Mouse (Mus musculus): Measurements from ENCODE around the gene Kcnh7.
"Not testable (repeated sequence)": the region's sequence is repeated elsewhere in the genome, so short reads cannot be mapped to it uniquely, and the experiment has no call there.

The Kcnh7 gene

GRCm38 (mm10) chr2:62725946-62726345 is 458.1 kb downstream of the Kcnh7 start:
- no peak for DNase-seq (ENCODE audit: extremely low read depth, low read depth, low spot score)

DNA sequence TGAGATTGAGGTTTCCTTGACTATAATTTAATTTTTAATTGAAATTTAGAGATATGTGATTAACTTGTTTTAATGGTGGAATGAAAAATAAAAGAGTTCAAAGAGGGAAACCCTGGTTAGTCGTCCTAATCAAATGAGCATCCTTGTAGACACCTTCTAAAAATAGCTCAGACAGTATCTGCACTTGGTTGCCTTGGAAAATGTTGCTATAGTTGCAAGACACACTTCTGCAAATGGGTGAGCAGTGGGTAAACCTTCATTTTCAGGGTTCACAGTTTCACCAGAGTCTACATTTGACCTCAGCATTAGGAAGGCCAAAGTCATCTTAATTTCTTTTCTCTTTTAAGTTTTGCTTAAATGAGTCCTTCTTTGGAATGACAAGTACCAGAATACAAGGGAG is 465.7 kb downstream of the Kcnh7 start:
- no peak for DNase-seq (ENCODE audit: extremely low read depth, low read depth, low spot score)

GRCm38 (mm10) chr2:62717270-62717669 is 466.8 kb downstream of the Kcnh7 start:
- no peak for DNase-seq (ENCODE audit: extremely low read depth, low read depth, low spot score)

DNA sequence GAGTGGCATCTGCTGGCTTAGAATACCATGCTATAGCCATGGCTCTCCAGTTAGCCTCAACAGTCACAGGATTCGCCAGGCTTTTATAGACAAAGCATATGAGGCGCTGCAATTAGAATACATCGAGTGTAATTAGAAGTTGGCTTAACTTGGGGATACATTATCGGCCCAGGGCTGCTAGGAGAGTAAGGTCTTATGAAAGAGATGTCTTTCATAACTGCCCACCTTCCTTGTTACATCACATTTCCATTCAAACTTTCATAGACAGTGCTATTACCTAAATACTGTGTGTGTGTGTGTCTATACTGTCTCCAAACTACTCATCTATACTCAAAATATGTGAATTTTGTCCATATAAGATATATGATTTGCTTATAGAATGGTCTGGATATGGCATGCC is 468.8 kb downstream of the Kcnh7 start:
- no peak for DNase-seq (ENCODE audit: extremely low read depth, low read depth, low spot score)

DNA sequence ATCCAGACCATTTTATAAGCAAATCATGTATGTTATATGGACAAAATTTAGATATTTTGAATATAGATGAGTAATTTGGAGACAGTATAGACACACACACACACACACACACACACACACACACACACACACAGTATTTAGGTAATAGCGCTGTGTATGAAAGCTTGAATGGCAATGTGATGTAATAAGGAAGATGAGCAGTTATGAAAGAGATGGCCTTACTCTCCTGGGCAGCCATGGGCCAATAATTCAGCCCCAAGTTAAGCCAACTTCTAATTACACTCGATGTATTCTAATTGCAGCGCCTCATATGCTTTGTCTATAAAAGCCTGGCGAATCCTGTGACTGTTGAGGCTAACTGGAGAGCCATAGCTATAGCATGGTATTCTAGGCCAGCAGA is 469.7 kb downstream of the Kcnh7 start:
- not testable (repeated sequence) for DNase-seq (ENCODE audit: extremely low read depth, low read depth, low spot score)

- DNase-seq (ENCODE audit: extremely low read depth, low read depth, low spot score) = no peak
Observed at GRCm38 (mm10) chr2:62709633-62710032, 474.5 kb downstream of the Kcnh7 start.

DNA sequence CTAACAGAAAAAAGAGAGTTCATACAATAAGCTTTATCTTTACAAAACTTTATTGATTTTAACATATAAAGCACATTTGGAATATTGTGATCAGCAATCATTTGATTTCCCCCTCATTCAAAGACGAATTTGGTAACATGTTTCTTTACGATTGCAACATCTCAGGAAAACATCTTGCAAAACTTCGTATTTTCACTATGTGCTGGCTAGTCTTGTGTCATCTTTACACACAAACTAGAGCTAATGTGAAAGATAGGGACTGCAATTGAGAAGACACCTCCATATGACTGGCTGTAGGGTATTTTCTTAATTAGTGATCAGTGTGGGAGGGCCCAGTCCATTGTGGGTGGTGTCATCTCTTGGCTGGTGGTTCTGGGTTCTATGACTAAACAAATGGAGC is 477.8 kb downstream of the Kcnh7 start:
- no peak for DNase-seq (ENCODE audit: extremely low read depth, low read depth, low spot score)

GRCm38 (mm10) chr2:62685934-62686333 is 498.2 kb downstream of the Kcnh7 start:
- DNase-seq (ENCODE audit: extremely low read depth, low read depth, low spot score) = no peak

DNA sequence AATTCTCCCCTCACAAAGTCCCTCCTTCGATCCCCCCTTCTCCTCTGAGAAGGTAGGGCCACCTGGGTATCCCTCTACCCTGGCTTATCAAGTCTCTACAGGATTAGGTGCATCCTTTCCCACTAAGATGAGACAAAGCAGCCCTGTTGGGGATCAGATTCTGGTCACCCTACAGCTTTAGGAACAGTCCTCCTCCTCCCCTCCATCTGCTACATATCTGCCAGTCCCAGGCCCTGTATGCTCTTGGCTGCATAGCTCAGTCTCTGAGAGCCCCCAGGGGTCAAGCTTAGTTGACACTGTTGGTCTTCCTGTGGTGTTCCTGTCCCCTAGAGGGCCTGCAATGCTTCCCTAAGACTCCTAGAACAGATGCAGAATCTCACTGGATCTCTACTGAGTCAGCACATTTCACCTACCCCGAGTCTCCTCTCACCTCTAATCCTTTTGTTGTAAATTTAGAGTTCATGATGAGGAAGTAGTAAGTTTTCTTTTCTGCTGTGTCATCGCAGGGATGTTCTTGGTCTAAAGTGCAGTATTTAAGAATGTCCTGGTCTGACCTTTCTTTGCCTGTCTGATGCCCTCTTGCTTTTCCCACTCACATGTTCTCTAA is 499.0 kb downstream of the Kcnh7 start:
- no peak for DNase-seq (ENCODE audit: extremely low read depth, low read depth, low spot score)

DNA sequence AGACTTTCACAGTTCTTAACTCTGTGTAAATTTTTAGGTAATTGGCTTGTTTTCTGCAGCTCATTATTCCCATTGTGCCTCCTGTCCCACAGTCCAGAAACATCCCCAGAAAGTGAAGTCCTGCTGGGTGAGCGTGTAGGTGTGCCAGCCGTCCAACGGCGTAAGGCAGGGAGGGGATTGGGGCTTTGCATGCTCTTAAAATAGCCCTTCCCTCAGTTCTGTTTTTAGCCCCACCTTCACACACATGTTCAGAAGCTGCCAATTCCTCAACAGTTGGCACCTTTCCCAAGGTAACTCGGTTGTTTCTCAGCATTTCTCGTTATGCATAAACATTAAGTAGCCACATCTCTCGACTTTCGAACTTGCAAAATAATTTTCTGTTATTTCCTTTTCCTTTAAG is 502.4 kb downstream of the Kcnh7 start:
- DNase-seq (ENCODE audit: extremely low read depth, low read depth, low spot score) = no peak

- DNase-seq (ENCODE audit: extremely low read depth, low read depth, low spot score) = no peak
Observed at GRCm38 (mm10) chr2:62672788-62673187, 511.3 kb downstream of the Kcnh7 start.

DNA sequence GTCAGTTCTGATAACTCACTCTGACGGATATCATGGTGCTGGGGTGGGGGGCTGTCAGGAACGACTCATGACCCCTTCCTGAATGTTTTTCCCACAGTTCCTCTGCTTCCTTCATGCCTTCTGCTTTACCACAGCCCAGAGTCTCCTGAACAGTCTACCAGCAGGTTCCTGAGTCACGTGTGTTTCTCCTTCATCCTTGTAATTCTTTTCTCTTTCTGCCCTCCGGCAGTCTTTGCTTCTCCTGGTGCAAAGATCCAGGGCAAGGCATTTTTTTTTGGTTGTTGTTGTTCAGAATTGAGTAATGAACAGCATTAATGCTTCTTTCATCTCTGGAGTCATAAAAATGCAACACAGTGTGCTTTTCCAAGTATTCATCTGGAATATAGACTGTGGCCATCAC is 513.3 kb downstream of the Kcnh7 start:
- no peak for DNase-seq (ENCODE audit: extremely low read depth, low read depth, low spot score)

DNA sequence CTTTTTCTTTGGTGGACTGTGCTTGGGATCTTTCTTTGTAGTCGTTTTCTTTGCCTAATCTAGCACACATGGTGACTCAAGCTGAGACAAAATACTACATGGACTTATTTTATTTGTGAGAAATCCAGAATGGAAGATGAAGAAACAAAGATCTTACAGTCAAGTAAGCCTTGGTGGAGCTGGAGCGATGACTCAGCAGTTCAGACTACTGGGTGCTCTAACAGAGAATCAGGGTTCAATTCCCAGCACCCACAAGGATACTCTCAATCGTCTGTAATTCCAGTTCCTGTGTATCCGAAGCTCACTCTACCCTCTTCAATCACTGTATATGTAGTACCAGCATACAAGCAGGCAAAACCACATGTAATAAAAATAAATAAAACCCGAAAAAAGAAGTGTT is 513.8 kb downstream of the Kcnh7 start:
- DNase-seq (ENCODE audit: extremely low read depth, low read depth, low spot score) = no peak

DNA sequence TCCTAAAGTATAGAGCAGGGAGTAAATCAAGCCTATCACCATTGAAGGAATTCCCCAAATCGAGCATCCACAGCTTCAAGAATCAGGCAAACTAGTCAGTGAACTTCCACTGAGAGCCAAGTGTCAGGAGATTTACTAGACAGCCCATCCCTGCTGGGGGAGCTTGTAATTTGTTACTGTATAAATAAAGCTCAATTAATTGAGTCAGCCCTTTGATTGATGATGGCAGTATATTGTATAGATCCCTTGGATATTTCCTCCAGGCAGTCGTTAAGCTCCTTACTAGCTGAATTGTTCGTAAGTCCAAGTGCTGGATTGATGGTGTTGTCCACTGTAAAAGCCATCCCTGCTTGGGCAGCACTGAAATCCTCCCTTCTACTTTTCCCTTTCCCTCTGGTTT is 514.2 kb downstream of the Kcnh7 start:
- no peak for DNase-seq (ENCODE audit: extremely low read depth, low read depth, low spot score)

GRCm38 (mm10) chr2:62665536-62665935 is 518.6 kb downstream of the Kcnh7 start:
- DNase-seq (ENCODE audit: extremely low read depth, low read depth, low spot score) = no peak

- DNase-seq (ENCODE audit: extremely low read depth, low read depth, low spot score) = no peak
Observed at GRCm38 (mm10) chr2:62664839-62665238, 519.2 kb downstream of the Kcnh7 start.

DNA sequence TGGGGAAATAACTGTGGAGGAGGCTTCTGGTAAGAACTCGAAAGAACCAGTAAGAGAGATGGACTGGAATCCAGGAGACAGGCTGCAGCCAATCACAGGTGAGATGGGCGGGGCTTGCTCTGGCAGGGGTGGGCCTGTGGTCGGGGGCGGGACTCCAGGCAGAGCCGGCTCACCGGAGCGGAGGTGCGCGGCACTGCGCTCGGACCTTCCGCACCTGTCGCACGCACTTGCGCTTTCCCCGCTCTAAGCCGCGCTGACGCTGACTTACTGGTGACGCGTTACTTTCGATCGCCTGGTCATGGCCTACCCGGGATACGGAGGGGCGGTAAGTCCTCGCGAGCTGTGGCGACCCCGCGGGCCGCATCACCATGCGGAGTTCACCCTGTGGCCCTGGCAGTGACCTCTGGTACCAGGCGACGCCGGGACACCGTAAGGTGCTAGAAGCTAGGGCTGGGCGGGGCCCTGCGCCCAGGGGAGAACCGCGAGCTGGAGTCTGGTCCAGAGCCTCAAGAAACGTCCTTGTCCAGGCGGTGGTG is 519.9 kb downstream of the Kcnh7 start, which contains the start of gene Gca:
Gene Gca, plus strand, starts transcription at position 151 of the 536 bp plus-strand sequence.
- peak; percentile 47 for DNase-seq (ENCODE audit: extremely low read depth, low read depth, low spot score)

GRCm38 (mm10) chr2:62662560-62662959 is 521.5 kb downstream of the Kcnh7 start:
- DNase-seq (ENCODE audit: extremely low read depth, low read depth, low spot score) = no peak

GRCm38 (mm10) chr2:62660565-62660964 is 523.5 kb downstream of the Kcnh7 start:
- DNase-seq (ENCODE audit: extremely low read depth, low read depth, low spot score) = no peak

DNA sequence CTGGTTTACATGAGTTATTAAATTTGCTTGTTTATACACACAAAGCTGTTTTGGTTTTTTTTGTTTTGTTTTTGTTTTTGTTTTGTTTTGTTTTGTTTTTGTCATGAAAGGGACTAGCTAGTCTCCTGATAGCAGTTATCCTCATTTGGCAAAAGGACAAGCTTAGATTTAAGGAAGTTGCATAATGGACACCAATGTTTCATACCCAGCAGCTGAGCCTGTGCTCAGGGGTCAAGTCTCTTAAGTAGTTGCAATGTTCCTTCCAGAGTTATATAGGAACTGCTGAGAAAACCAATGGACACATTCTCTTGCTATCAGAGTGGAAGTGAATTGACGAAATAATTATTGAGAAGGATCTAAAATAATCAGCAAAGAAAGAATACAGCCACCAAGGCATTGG is 528.0 kb downstream of the Kcnh7 start:
- DNase-seq (ENCODE audit: extremely low read depth, low read depth, low spot score) = no peak

DNA sequence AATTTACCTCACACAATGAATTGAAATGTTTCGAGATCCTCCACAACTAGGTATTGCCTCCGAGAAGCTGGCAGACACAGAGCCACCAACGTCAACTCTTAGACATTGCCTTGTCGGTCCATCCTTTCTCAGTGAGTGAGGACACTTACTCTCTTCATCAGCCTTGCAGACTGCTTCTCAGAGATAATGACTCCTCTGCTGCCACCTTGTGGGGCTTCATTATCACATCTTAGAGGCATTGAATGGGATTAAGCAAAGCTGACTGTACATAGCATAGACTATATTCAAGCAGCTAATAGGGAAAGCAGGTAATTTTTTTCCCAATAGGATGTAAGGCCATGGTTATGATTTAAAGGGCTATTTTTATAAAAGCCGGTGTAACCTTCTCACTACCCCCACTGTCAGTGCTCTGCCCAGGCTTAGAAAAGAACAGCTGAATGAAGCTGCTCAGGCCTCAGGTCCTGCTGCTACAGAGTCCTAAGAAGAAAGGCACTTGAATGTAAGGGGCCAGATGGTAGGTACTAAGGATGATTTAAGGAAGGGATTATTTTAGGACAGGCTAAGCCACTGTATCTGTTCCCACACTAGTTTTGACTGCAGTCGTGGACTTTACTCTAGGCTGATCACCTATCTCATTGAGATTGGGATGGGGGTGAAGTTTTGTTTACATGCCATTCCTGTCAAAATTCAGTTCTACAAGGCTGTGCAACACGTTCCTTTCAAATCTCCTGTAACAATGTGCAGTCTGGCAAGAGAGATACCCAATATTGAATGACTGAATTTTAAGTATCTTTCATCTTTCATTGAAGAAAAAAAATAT is 529.4 kb downstream of the Kcnh7 start:
- DNase-seq (ENCODE audit: extremely low read depth, low read depth, low spot score) = no peak

DNA sequence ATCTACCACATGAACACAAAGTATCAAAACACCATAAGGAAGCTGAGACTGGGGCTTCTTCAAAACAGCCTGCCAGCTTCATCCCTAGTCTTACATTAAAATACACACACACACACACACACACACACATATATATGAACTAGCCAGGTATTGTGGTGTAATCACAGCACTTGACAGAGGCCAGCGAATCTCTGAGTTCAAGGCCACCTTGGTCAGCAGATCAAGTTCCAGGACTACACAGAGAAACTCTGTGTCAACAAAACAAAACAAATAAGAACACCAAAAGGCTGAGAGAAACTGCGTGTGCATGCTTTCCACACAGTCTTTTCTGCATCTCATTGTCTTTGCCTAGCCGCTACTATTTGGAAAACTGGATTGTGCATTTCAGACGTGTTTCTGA is 531.6 kb downstream of the Kcnh7 start:
- DNase-seq (ENCODE audit: extremely low read depth, low read depth, low spot score) = no peak

Measured in fat pad, adult 2 months (tissue).